Mouse (Mus musculus) layer of hippocampus, postnatal 25 days (tissue): ENCODE data around the gene Eif3g. TPM values are rescaled to one million over a fixed set of nuclear protein-coding genes. Genes with fewer than 3 reads are reported as not detected.

Source experiments
- DNase-seq, 2 experiments: peaks; one replicate each; pipeline ENCODE4 v3.0.0; 2022; ENCODE audit warnings: mixed read lengths in 2 of 2, low spot score in 1 of 2; ENCODE audit errors: extremely low spot score in 1 of 2
- total RNA-seq, 2 experiments: library from RNA; stranded (reverse); gene quantifications; 2 replicates each; pipeline ENCODE4 v1.2.3; 2021

Eif3g gene
- total RNA-seq = 100 to 1,000 TPM; 118 to 122 TPM

GRCm38 (mm10) chr9:20898511-20899073, at the start of gene Eif3g:
Gene Eif3g, minus strand, starts transcription at chr9:20898623.
- DNase-seq = peak; percentile 71 to 93

- no peak for DNase-seq
Measured at GRCm38 (mm10) chr9:20946066-20946880, 47.9 kb upstream of the Eif3g start.

GRCm38 (mm10) chr9:20944697-20945370, 46.4 kb upstream of the Eif3g start:
- DNase-seq = no peak

- DNase-seq = no peak
Measured at GRCm38 (mm10) chr9:20943911-20944310, 45.5 kb upstream of the Eif3g start.

GRCm38 (mm10) chr9:20943396-20943795, 45.0 kb upstream of the Eif3g start:
- no peak for DNase-seq

GRCm38 (mm10) chr9:20923258-20923657, 24.8 kb upstream of the Eif3g start:
- no peak for DNase-seq

GRCm38 (mm10) chr9:20916160-20916559, 17.7 kb upstream of the Eif3g start:
- DNase-seq = no peak

GRCm38 (mm10) chr9:20909948-20910347, 11.5 kb upstream of the Eif3g start:
- no peak for DNase-seq

- DNase-seq = no peak
Measured at GRCm38 (mm10) chr9:20902174-20902491, 3.7 kb upstream of the Eif3g start.

GRCm38 (mm10) chr9:20901466-20902173, 3.2 kb upstream of the Eif3g start:
- DNase-seq = no peak

GRCm38 (mm10) chr9:20897736-20898510, 500 bp downstream of the Eif3g start:
- DNase-seq = no peak

GRCm38 (mm10) chr9:20895382-20895781, 3.0 kb downstream of the Eif3g start:
- DNase-seq = no peak

- DNase-seq = no peak
Measured at GRCm38 (mm10) chr9:20894629-20895028, 3.8 kb downstream of the Eif3g start.

- DNase-seq = no peak
Measured at GRCm38 (mm10) chr9:20893590-20894343, 4.7 kb downstream of the Eif3g start.

GRCm38 (mm10) chr9:20893069-20893468, 5.4 kb downstream of the Eif3g start:
- no peak for DNase-seq

GRCm38 (mm10) chr9:20892104-20892653, 6.2 kb downstream of the Eif3g start:
- no peak for DNase-seq

- no peak for DNase-seq
Measured at GRCm38 (mm10) chr9:20891339-20892103, 6.9 kb downstream of the Eif3g start.

- no peak for DNase-seq
Measured at GRCm38 (mm10) chr9:20890411-20890810, 8.0 kb downstream of the Eif3g start.
